Mouse (Mus musculus) retina, adult 2 months (tissue): ENCODE data around the gene Nucks1.

Experiments used
- DNase-seq: peaks from one replicate; pipeline ENCODE4 v3.0.0-alpha.2; 2012; ENCODE audit warnings: low read depth, low spot score

The Nucks1 gene

GRCm38 (mm10) chr1:131919052-131919451 is 8.7 kb downstream of the Nucks1 start:
- DNase-seq = no peak

GRCm38 (mm10) chr1:131922100-131922499 is 11.8 kb downstream of the Nucks1 start:
- DNase-seq = no peak

GRCm38 (mm10) chr1:131933471-131933870 is 23.1 kb downstream of the Nucks1 start:
- no peak for DNase-seq

DNA sequence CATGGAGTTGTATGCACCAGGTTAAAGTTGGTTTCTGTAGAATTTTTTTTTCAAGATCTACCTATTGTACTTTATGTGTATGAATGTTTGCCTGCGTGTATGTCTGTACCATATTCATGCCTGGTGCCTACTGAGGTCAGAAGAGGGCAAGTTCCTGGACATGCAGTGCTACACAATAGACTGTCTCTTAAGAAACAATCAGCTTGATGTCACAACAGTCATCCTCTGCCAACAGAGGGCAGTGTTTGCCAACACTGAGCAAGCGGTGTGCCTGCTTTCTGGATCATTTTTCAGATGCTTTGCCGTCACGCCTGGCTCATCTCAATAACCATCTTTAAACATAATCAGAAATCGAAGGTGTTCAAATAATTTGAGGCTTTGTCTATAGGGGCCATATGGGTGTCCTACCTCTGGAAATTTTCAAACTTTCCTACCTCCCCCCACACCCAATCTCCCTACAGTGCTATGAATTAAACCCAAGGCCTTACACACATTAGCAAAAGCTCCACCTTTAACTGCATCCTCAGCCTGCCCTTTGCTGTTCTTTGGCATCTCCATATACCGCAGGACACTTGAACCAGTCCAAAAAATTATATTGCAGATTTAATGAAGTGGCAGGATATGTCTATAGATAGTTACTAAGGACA is 27.4 kb downstream of the Nucks1 start:
- DNase-seq = peak; percentile 30

- DNase-seq = no peak
These were observed 28.5 kb downstream of the Nucks1 start for GRCm38 (mm10) chr1:131938811-131939210.

DNA sequence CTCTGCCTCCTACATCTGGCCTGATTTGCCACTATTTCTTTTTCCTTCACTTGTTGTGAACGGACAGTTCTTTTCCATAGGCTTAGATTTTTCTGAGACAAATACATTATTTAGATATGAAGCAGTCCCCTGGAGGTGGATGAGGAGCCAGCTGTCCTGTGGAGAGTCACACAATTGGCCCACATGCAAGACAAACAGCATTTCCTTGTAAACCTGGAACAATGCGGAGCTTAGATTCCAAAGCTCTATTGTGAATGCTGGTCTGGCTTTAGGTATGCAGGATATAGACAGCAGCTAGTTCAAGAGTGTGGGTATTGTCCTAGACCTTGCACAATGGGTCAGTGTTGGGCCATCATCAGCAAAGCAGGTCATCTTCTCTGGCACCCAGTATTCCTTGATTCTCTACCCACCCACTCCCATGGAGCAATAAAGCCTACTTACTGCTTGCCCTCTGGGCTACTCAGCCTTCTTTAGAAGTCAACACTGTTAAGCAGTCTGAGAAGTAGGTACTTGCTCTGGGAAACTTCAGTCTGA is 30.4 kb downstream of the Nucks1 start:
- DNase-seq = no peak

GRCm38 (mm10) chr1:131941501-131941900 is 31.2 kb downstream of the Nucks1 start:
- no peak for DNase-seq

DNA sequence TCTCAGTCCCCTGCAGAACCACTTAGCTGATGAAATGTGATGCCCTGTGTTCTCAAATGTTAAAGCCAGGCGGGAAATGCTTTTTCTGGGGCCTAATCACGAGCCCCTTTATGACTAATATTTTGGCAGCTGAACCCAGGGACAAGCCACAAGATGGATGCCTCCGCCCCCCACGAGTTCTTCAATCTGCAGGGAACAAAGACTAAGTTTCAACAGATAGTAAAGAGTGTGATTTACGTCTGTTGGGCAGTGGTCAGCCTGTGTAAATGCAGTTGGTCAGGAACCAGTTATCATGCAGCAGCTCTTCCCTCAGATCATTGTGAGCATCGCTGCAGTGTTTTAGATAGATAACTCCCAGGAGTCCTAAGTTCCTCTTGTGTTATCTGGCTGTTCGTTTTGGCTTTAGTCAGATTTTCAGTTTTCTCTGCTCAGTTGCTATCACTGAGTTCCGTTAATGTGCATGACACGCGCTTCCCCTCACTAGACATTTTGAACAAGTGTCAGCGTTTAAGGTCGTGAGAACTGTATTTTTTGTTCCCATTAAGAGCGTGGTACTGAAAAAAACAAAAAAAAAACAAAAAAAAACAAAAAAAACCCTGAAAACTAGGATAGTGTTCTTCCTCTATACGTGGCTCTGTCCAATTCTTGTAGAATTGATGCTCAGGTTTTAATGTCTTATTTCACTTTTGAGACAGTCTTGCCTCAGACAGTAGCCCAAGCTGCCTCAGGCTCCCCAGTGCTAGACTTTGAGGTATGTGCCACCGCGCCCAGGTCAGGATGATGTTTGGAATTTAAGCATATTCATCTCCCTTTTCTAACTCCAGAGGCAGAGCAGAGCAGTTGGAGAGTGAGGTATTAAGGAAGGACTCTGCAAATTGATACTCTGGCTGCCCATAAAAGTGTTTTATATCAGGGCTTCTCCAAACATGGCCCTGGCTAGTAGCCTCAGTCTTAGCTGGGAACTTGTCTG is 32.6 kb downstream of the Nucks1 start:
- no peak for DNase-seq

- DNase-seq = no peak
These were observed 35.5 kb downstream of the Nucks1 start for GRCm38 (mm10) chr1:131945674-131946440.

- DNase-seq = no peak
These were observed 36.3 kb downstream of the Nucks1 start for GRCm38 (mm10) chr1:131946462-131947215.

GRCm38 (mm10) chr1:131947997-131948525 is 37.7 kb downstream of the Nucks1 start:
- DNase-seq = no peak

- no peak for DNase-seq
These were observed 44.0 kb downstream of the Nucks1 start for GRCm38 (mm10) chr1:131954242-131954865.

- no peak for DNase-seq
These were observed 44.9 kb downstream of the Nucks1 start for GRCm38 (mm10) chr1:131955131-131955757.

DNA sequence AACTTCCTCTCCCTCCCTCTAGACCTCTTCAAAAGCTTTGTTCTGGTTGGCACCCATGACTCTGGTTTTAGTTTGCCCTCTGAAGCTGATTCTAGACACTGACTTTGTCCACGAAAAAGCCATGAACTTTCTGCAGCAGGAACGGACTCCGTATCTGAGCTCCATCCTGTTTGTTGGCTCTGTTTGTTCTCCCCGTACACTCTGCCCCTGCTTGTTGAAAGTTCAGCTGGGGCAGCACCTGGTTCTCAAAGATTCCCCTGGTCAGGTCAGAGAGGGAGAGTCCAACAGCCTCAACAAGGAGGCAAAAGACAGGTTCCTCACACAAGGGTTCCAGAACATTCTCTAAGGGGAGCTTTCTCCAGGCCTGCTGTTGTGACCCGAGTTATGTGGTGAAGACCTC is 47.1 kb downstream of the Nucks1 start:
- no peak for DNase-seq

GRCm38 (mm10) chr1:131961004-131961403 is 50.7 kb downstream of the Nucks1 start:
- no peak for DNase-seq

DNA sequence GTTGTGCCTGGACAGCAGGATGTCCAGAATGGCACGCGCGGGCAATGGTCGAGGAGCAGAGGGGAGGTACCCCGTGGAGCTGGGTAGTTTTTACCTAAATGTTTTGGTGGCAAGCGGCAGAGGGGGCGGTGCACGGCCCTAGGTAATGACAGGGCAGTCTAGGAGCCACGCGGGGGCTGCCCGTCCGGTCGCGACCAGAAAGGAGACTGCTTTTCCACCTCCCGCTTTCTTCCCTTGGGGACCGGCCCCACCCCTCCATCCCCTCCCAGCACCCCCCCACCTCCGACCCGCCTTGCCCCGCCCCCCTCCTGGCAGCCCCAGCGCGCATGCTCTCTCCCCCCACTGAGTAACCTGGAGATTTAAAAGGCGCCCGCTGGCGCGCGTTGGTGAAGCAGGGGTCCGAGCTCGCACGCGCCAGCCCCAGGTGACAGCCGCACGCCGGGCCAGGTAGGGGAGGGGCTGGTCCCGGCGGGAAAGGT is 52.3 kb downstream of the Nucks1 start, which contains the start of gene Slc45a3:
Gene Slc45a3 (plus strand): TSS at position 362 of the 479 bp plus-strand sequence.
- no peak for DNase-seq

DNA sequence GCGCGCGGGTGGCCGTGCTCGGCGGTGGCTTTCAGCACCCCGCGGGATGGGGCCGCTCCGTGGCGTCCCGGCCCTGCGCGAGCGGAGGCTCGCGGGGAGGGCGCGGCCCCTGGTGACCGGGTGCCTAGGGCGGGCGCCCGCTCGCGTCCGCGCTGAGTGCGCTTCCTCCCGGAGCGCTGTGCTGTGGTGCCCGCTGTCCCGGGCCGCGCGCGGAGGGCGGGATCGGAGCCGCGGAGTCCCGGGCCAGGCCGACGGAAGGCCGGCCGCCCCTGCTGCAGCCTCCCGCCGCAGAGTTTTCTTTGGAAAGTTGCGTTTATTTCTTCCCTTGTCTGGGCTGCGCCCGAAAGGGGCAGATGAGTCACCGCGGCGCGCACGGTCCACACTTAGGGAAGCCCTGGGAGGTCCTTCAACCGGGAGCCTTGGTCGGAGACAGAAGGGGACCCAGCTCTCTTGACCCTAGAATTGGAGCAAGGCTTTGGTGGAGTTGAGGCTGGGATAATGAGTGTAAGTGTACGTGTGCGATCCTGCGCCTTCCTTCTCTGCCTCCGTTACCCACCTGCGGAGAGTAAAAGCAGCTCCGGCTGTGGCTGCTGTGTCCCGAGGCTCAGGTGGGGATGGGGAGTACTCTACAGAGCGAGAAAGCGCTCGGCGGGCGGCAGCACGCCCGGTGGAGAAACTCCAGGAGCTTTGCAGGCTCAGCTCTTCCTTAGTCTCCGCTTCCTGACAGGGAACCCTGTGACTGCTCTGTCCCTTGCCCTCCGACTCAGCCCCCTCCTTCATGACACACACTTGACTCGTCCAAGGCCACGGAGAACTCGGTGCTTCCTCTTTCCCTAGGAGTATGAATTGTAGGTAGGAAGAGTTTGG is 53.0 kb downstream of the Nucks1 start:
- DNase-seq = no peak

- no peak for DNase-seq
These were observed 53.8 kb downstream of the Nucks1 start for GRCm38 (mm10) chr1:131964100-131964499.

DNA sequence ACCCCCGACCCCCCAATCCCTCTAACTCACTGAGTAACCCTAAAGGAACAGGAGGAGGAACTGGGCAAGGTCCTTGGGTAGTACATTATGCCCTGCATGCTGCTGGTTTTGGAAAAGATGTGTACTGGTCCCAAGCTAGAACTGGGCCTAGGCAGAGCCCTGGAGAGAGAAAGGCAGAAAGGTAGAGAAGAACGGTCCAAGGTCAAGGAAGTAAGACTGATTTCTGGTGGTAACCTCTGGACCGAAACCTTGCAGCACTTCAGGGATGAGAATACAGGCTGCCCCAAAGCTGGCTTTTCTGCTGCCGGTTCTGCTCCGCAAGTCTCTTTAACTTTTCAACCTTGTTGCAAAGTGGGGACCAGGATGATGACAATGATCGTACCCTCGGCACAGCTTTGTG is 54.2 kb downstream of the Nucks1 start:
- no peak for DNase-seq
